Mouse (Mus musculus): ENCODE measurements around the gene Fxyd7. TPM values are rescaled to one million over a fixed set of nuclear protein-coding genes. Genes with fewer than 3 reads are reported as not detected.

The Fxyd7 gene
- polyA plus RNA-seq, 2 experiments = 14.9 to 16.2 TPM

- peak; percentile 79 for ATAC-seq (ENCODE audit: low FRiP score, low read depth)
- WGBS = 4% methylated on average over 7 of the region's 7 CpGs
- H3K4me1 ChIP-seq (ENCODE audit: control insufficient read depth, insufficient read depth, low read length) = peaks cover 10% of the 10 kb centered on the region
- DNase-seq (ENCODE audit: low spot score) = peak; percentile 89
- H3K27ac ChIP-seq (replicated peaks; ENCODE audit: low read depth, low read length) = no peak overlapping the region
- H3K9me3 ChIP-seq (ENCODE audit: control insufficient read depth, low read length) = 0 out of 2 replicates have a peak, but pooled peaks cover 4% of the 10 kb centered on the region
- H3K27me3 ChIP-seq (ENCODE audit: control insufficient read depth, insufficient read depth, low read length) = no peaks in the 10 kb centered on the region
- no peak overlapping the region for H3K9ac ChIP-seq (ENCODE audit: low read depth, low read length, severe bottlenecking)
- no peak overlapping the region for H3K4me3 ChIP-seq (replicated peaks; ENCODE audit: low read length)
- no peak for TF ChIP-seq POLR2A (IDR thresholded peaks at IDR 0.05; ENCODE audit: borderline replicate concordance, extremely low read depth, insufficient read depth, insufficient read length)
- H3K4me2 ChIP-seq (replicated peaks; ENCODE audit: low read depth, low read length, severe bottlenecking) = no peak overlapping the region; the same call in 1 of the 2 replicates
- no peaks in the 10 kb centered on the region for H3K36me3 ChIP-seq (ENCODE audit: control insufficient read depth, insufficient read depth, low read length)
These were observed 50.7 kb downstream of the Fxyd7 start for GRCm38 (mm10) chr7:31000505-31001020.

- TF ChIP-seq POLR2A (IDR thresholded peaks at IDR 0.05; ENCODE audit: borderline replicate concordance, extremely low read depth, insufficient read depth, insufficient read length) = no peak
- DNase-seq (ENCODE audit: low spot score) = no peak
- Histone ChIP-seq H3K9me3 (ENCODE audit: control insufficient read depth, low read length) (0 out of 2 replicates have a peak, but pooled peaks cover 4% of the 10 kb centered on the region), H3K9ac (ENCODE audit: low read depth, low read length, severe bottlenecking) (no peak overlapping the region), H3K4me1 (ENCODE audit: control insufficient read depth, insufficient read depth, low read length) (peaks cover 10% of the 10 kb centered on the region), H3K36me3 (ENCODE audit: control insufficient read depth, insufficient read depth, low read length) (no peaks in the 10 kb centered on the region), H3K27ac (replicated peaks; ENCODE audit: low read depth, low read length) (no peak overlapping the region), H3K4me2 (replicated peaks; ENCODE audit: low read depth, low read length, severe bottlenecking) (no peak overlapping the region), H3K27me3 (ENCODE audit: control insufficient read depth, insufficient read depth, low read length) (no peaks in the 10 kb centered on the region), H3K4me3 (replicated peaks; ENCODE audit: low read length) (no peak overlapping the region)
- ATAC-seq (ENCODE audit: low FRiP score, low read depth) = no peak
- 89% methylated on average over 2 of the region's 2 CpGs for WGBS
These were observed 54.8 kb downstream of the Fxyd7 start for GRCm38 (mm10) chr7:30996491-30996890.

- peak; percentile 29 for DNase-seq (ENCODE audit: low spot score)
- no peak for TF ChIP-seq POLR2A (IDR thresholded peaks at IDR 0.05; ENCODE audit: borderline replicate concordance, extremely low read depth, insufficient read depth, insufficient read length)
- H3K4me2 ChIP-seq (replicated peaks; ENCODE audit: low read depth, low read length, severe bottlenecking) = no peak overlapping the region
These were observed 57.3 kb downstream of the Fxyd7 start for GRCm38 (mm10) chr7:30993986-30994385.

More at GRCm38 (mm10) chr7:30993986-30994385, 57.3 kb downstream of the Fxyd7 start:
- Histone ChIP-seq H3K4me3 (replicated peaks; ENCODE audit: low read length) (no peak overlapping the region), H3K27ac (replicated peaks; ENCODE audit: low read depth, low read length) (no peak overlapping the region), H3K36me3 (ENCODE audit: control insufficient read depth, insufficient read depth, low read length) (no peaks in the 10 kb centered on the region), H3K27me3 (ENCODE audit: control insufficient read depth, insufficient read depth, low read length) (no peaks in the 10 kb centered on the region), H3K4me1 (ENCODE audit: control insufficient read depth, insufficient read depth, low read length) (no peaks in the 10 kb centered on the region), H3K9ac (ENCODE audit: low read depth, low read length, severe bottlenecking) (no peak overlapping the region), H3K9me3 (ENCODE audit: control insufficient read depth, low read length) (0 out of 2 replicates have a peak, but pooled peaks cover 4% of the 10 kb centered on the region)
- ATAC-seq (ENCODE audit: low FRiP score, low read depth) = no peak
- 55% methylated on average over 5 of the region's 5 CpGs for WGBS

Small RNA genes lying within 50 kb of the gene (microRNA-seq; reads per million reads assigned to microRNA genes)
- not detected for gene Mir7050

Other genes with a start within 250 kb of the Fxyd7 start
- gene Ffar2, start 227.7 kb downstream of the Fxyd7 start, polyA plus RNA-seq (2012; rRNA removed) = 0.12 and 0.18 TPM in 2 replicates
- 0.44 TPM in 1 of 2 replicates, not detected in the other for gene Ffar2, start 227.7 kb downstream of the Fxyd7 start, polyA plus RNA-seq (2014; fragmentation: Nextera tagmentation; extraction: Ambion mirVana)
- gene Ffar3, start 195.3 kb downstream of the Fxyd7 start, polyA plus RNA-seq (2012; rRNA removed) = not detected in 2 replicates
- not detected in 2 replicates for gene Ffar3, start 195.3 kb downstream of the Fxyd7 start, polyA plus RNA-seq (2014; fragmentation: Nextera tagmentation; extraction: Ambion mirVana)
- gene Ffar1, start 189.9 kb downstream of the Fxyd7 start, polyA plus RNA-seq (2012; rRNA removed) = 0.01 and 0.03 TPM in 2 replicates
- gene Ffar1, start 189.9 kb downstream of the Fxyd7 start, polyA plus RNA-seq (2014; fragmentation: Nextera tagmentation; extraction: Ambion mirVana) = not detected in 2 replicates
- gene Cd22, start 171.1 kb downstream of the Fxyd7 start, polyA plus RNA-seq (2012; rRNA removed) = 0.09 and 0.11 TPM in 2 replicates
- 0.10 TPM in 1 of 2 replicates, not detected in the other for gene Cd22, start 171.1 kb downstream of the Fxyd7 start, polyA plus RNA-seq (2014; fragmentation: Nextera tagmentation; extraction: Ambion mirVana)
- gene Mag, start 136.6 kb downstream of the Fxyd7 start, polyA plus RNA-seq (2012; rRNA removed) = 1.2 and 2.4 TPM in 2 replicates
- gene Mag, start 136.6 kb downstream of the Fxyd7 start, polyA plus RNA-seq (2014; fragmentation: Nextera tagmentation; extraction: Ambion mirVana) = 0.35 and 1.2 TPM in 2 replicates
- 0.55 TPM in 1 of 2 replicates, not detected in the other for gene Hamp2, start 126.8 kb downstream of the Fxyd7 start, polyA plus RNA-seq (2012; rRNA removed)
- not detected in 2 replicates for gene Hamp2, start 126.8 kb downstream of the Fxyd7 start, polyA plus RNA-seq (2014; fragmentation: Nextera tagmentation; extraction: Ambion mirVana)
- gene Hamp, start 107.4 kb downstream of the Fxyd7 start, polyA plus RNA-seq (2012; rRNA removed) = 0.23 TPM in 1 of 2 replicates, not detected in the other
- not detected in 2 replicates for gene Hamp, start 107.4 kb downstream of the Fxyd7 start, polyA plus RNA-seq (2014; fragmentation: Nextera tagmentation; extraction: Ambion mirVana)
- 150 and 169 TPM in 2 replicates for gene Usf2, start 94.7 kb downstream of the Fxyd7 start, polyA plus RNA-seq (2012; rRNA removed)
- gene Usf2, start 94.7 kb downstream of the Fxyd7 start, polyA plus RNA-seq (2014; fragmentation: Nextera tagmentation; extraction: Ambion mirVana) = 24.0 and 24.5 TPM in 2 replicates
- gene Lsr, start 78.0 kb downstream of the Fxyd7 start, polyA plus RNA-seq (2012; rRNA removed) = 24.3 and 32.3 TPM in 2 replicates
- 29.4 and 29.9 TPM in 2 replicates for gene Lsr, start 78.0 kb downstream of the Fxyd7 start, polyA plus RNA-seq (2014; fragmentation: Nextera tagmentation; extraction: Ambion mirVana)
- gene Fam187b, start 77.7 kb downstream of the Fxyd7 start, polyA plus RNA-seq (2012; rRNA removed) = 1.4 TPM in 2 replicates
- gene Fam187b, start 77.7 kb downstream of the Fxyd7 start, polyA plus RNA-seq (2014; fragmentation: Nextera tagmentation; extraction: Ambion mirVana) = 1.1 and 1.4 TPM in 2 replicates
- 17.4 and 20.5 TPM in 2 replicates for gene Fxyd5, start 9.0 kb downstream of the Fxyd7 start, polyA plus RNA-seq (2012; rRNA removed)
- 28.8 and 31.3 TPM in 2 replicates for gene Fxyd5, start 9.0 kb downstream of the Fxyd7 start, polyA plus RNA-seq (2014; fragmentation: Nextera tagmentation; extraction: Ambion mirVana)
- 92.6 and 103 TPM in 2 replicates for gene Fxyd1, start 5.7 kb upstream of the Fxyd7 start, polyA plus RNA-seq (2012; rRNA removed)
- 95.6 and 101 TPM in 2 replicates for gene Fxyd1, start 5.7 kb upstream of the Fxyd7 start, polyA plus RNA-seq (2014; fragmentation: Nextera tagmentation; extraction: Ambion mirVana)
- gene Lgi4, start 7.9 kb upstream of the Fxyd7 start, polyA plus RNA-seq (2012; rRNA removed) = 2.0 and 2.8 TPM in 2 replicates
- gene Lgi4, start 7.9 kb upstream of the Fxyd7 start, polyA plus RNA-seq (2014; fragmentation: Nextera tagmentation; extraction: Ambion mirVana) = 0.39 and 1.1 TPM in 2 replicates
- gene Fxyd3, start 25.2 kb upstream of the Fxyd7 start, polyA plus RNA-seq (2012; rRNA removed) = 39.8 and 45.9 TPM in 2 replicates
- gene Fxyd3, start 25.2 kb upstream of the Fxyd7 start, polyA plus RNA-seq (2014; fragmentation: Nextera tagmentation; extraction: Ambion mirVana) = 68.9 and 79.5 TPM in 2 replicates
- gene Hpn, start 63.8 kb upstream of the Fxyd7 start, polyA plus RNA-seq (2012; rRNA removed) = 5.5 and 6.6 TPM in 2 replicates
- 2.5 and 3.1 TPM in 2 replicates for gene Hpn, start 63.8 kb upstream of the Fxyd7 start, polyA plus RNA-seq (2014; fragmentation: Nextera tagmentation; extraction: Ambion mirVana)
- gene Scn1b, start 75.5 kb upstream of the Fxyd7 start, polyA plus RNA-seq (2012; rRNA removed) = 15.0 and 16.4 TPM in 2 replicates
- gene Scn1b, start 75.5 kb upstream of the Fxyd7 start, polyA plus RNA-seq (2014; fragmentation: Nextera tagmentation; extraction: Ambion mirVana) = 6.1 and 6.5 TPM in 2 replicates
- gene Gramd1a, start 104.4 kb upstream of the Fxyd7 start, polyA plus RNA-seq (2012; rRNA removed) = 157 and 216 TPM in 2 replicates
- 59.8 and 83.0 TPM in 2 replicates for gene Gramd1a, start 104.4 kb upstream of the Fxyd7 start, polyA plus RNA-seq (2014; fragmentation: Nextera tagmentation; extraction: Ambion mirVana)
- gene Scgb2b2, start 239.0 kb upstream of the Fxyd7 start, polyA plus RNA-seq (2012; rRNA removed) = not detected in 2 replicates
- gene Scgb2b2, start 239.0 kb upstream of the Fxyd7 start, polyA plus RNA-seq (2014; fragmentation: Nextera tagmentation; extraction: Ambion mirVana) = not detected in 2 replicates
- gene Scgb1b2, start 240.4 kb upstream of the Fxyd7 start, polyA plus RNA-seq (2012; rRNA removed) = not detected in 2 replicates
- not detected in 2 replicates for gene Scgb1b2, start 240.4 kb upstream of the Fxyd7 start, polyA plus RNA-seq (2014; fragmentation: Nextera tagmentation; extraction: Ambion mirVana)

Data from limb, embryonic 14.5 days (tissue).